In the genomic region with DNA sequence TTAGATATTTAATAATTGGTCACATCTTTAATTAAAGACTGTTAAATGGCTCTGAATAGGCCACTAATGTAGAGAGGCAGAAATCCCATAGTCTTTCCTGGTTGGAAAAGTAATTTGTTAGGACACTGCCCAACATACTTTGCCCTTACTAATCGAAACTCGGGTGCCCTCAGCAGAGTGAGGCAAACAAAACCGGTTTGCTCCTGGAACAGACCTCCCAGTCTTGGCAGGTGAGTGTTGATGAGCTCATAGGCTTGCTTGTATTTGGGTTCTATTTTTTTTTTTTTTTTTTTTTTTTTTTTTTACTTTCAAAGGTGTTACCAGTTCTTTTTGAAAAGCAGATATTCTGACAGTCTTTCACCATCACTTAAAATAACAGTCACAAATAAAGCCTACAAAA, we compare ENCODE assay signal across 23 mouse cellular contexts. TPM values are rescaled to one million over a fixed set of nuclear protein-coding genes. Genes with fewer than 3 reads are reported as not detected.
DNase-seq lines count a peak whose midpoint lies in the region; ATAC-seq lines count a peak whose summit lies in the region.
"Had no signal": no experiment of that assay in that cellular context is flagged by ENCODE, and none has a peak within 500 bp of the region (broad histone marks: within the 10 kb centered on the region; RNA-seq: fewer than 3 reads in every experiment).

No protein-coding gene starts in this region.

- no peaks in the 10 kb centered on the region for H3K27me3 ChIP-seq in embryonic facial prominence, embryonic 14.5 days (replicated peaks; ENCODE audit: control insufficient read depth, insufficient read depth, low read length)
- peaks cover 19% of the 10 kb centered on the region for H3K27me3 ChIP-seq in embryonic facial prominence, embryonic 10.5 days (replicated peaks; ENCODE audit: low read depth, poor library complexity, severe bottlenecking)
- H3K27me3 ChIP-seq: embryonic facial prominence, embryonic 12.5 days; neural tube, embryonic 13.5 days; Patski; stomach, embryonic 15.5 days had no signal

- no peak for ATAC-seq in embryonic facial prominence, embryonic 14.5 days (ENCODE audit: low read depth)
- ATAC-seq: forebrain, embryonic 16.5 days; Patski had no signal

- H3K9me3 ChIP-seq in embryonic facial prominence, embryonic 14.5 days (ENCODE audit: control insufficient read depth, low read length) = 0 out of 2 replicates have a peak, but pooled peaks cover 4% of the 10 kb centered on the region
- H3K9me3 ChIP-seq in embryonic facial prominence, embryonic 10.5 days = no peaks in the 10 kb centered on the region
- H3K9me3 ChIP-seq: embryonic facial prominence, embryonic 12.5 days; heart, embryonic 10.5 days; limb, embryonic 12.5 days; liver, embryonic 15.5 days; neural tube, embryonic 13.5 days; stomach, embryonic 15.5 days had no signal

- H3K4me1 ChIP-seq in embryonic facial prominence, embryonic 14.5 days (ENCODE audit: control insufficient read depth, insufficient read depth, low read length) = no peaks in the 10 kb centered on the region
- peaks cover 14% of the 10 kb centered on the region for H3K4me1 ChIP-seq in embryonic facial prominence, embryonic 10.5 days
- H3K4me1 ChIP-seq: embryonic facial prominence, embryonic 12.5 days had no signal

- H3K36me3 ChIP-seq in embryonic facial prominence, embryonic 14.5 days (ENCODE audit: control insufficient read depth, insufficient read depth, low read length) = no peaks in the 10 kb centered on the region
- no peaks in the 10 kb centered on the region for H3K36me3 ChIP-seq in embryonic facial prominence, embryonic 10.5 days (replicated peaks)
- H3K36me3 ChIP-seq: embryonic facial prominence, embryonic 12.5 days; heart, embryonic 10.5 days; limb, embryonic 12.5 days; liver, embryonic 15.5 days; neural tube, embryonic 13.5 days; stomach, embryonic 15.5 days had no signal

- no peak overlapping the region for H3K4me3 ChIP-seq in embryonic facial prominence, embryonic 14.5 days (ENCODE audit: low read depth, low read length)
- no peak overlapping the region for H3K4me3 ChIP-seq in embryonic facial prominence, embryonic 10.5 days
- H3K4me3 ChIP-seq: embryonic facial prominence, embryonic 12.5 days; heart, embryonic 10.5 days; limb, embryonic 12.5 days; liver, embryonic 15.5 days; neural tube, embryonic 13.5 days; stomach, embryonic 15.5 days had no signal

- 64% methylated on average over 3 of the region's 3 CpGs for WGBS in embryonic facial prominence, embryonic 14.5 days
- WGBS in embryonic facial prominence, embryonic 10.5 days = 73% methylated on average over 3 of the region's 3 CpGs

- peak; percentile 52 for DNase-seq in embryonic facial prominence, embryonic 14.5 days (ENCODE audit: low spot score)
- DNase-seq in embryonic facial prominence, embryonic 10.5 days (ENCODE audit: low spot score) = no peak
- DNase-seq in kidney, postnatal 14 days = peak; percentile 16
- DNase-seq in kidney, postnatal 4 days = no peak
- DNase-seq in urinary bladder, postnatal 14 days (ENCODE audit: low spot score) = peak; percentile 55
- no peak for DNase-seq in urinary bladder, postnatal 10 days (ENCODE audit: low spot score)
- no peak for DNase-seq in right cerebral cortex, adult 2 months (ENCODE audit: low spot score in 2 of 2)
- DNase-seq in yolk sac, embryonic 10.5 days (ENCODE audit: low spot score) = no peak
- DNase-seq: adrenal gland, postnatal 14 days; cerebellum, adult 9-11 months; gastrocnemius, postnatal 36 days; midbrain, embryonic 14.5 days; right cerebral cortex, postnatal 25 days; thymus, adult 2 months had no signal

- H3K27ac ChIP-seq in embryonic facial prominence, embryonic 14.5 days (replicated peaks; ENCODE audit: low read depth, low read length) = no peak overlapping the region
- H3K27ac ChIP-seq in embryonic facial prominence, embryonic 10.5 days (replicated peaks) = no peak overlapping the region
- H3K27ac ChIP-seq: embryonic facial prominence, embryonic 12.5 days; heart, embryonic 10.5 days; limb, embryonic 12.5 days; liver, embryonic 15.5 days; neural tube, embryonic 13.5 days had no signal

- H3K4me2 ChIP-seq in embryonic facial prominence, embryonic 14.5 days (ENCODE audit: low read depth, low read length) = no peak overlapping the region
- H3K4me2 ChIP-seq: embryonic facial prominence, embryonic 12.5 days; limb, embryonic 12.5 days; liver, embryonic 15.5 days; neural tube, embryonic 13.5 days; stomach, embryonic 15.5 days had no signal

- no peak overlapping the region for H3K9ac ChIP-seq in embryonic facial prominence, embryonic 14.5 days (ENCODE audit: low read depth, low read length)
- H3K9ac ChIP-seq: embryonic facial prominence, embryonic 12.5 days; limb, embryonic 12.5 days; liver, embryonic 15.5 days; neural tube, embryonic 13.5 days; stomach, embryonic 15.5 days had no signal

RNA-seq across cellular contexts. Expression of gene Spryd7, which starts 3.2 kb away (rescaled TPM):
- polyA plus RNA-seq in embryonic facial prominence, embryonic 14.5 days (2014; fragmentation: Nextera tagmentation; extraction: Ambion mirVana) = 25.7 and 27.8 TPM in 2 replicates
- polyA plus RNA-seq in embryonic facial prominence, embryonic 10.5 days (2016; fragmentation: Nextera tagmentation; extraction: Ambion mirVana) = 15.5 and 16.2 TPM in 2 replicates

RNA-seq across cellular contexts. Expression of gene Trim13, which starts 38.2 kb away (rescaled TPM):
- polyA plus RNA-seq in embryonic facial prominence, embryonic 14.5 days (2014; fragmentation: Nextera tagmentation; extraction: Ambion mirVana) = 22.3 and 23.9 TPM in 2 replicates
- polyA plus RNA-seq in embryonic facial prominence, embryonic 10.5 days (2016; fragmentation: Nextera tagmentation; extraction: Ambion mirVana) = 14.4 and 15.1 TPM in 2 replicates

RNA-seq across cellular contexts. Expression of gene Kcnrg, which starts 47.4 kb away (rescaled TPM):
- polyA plus RNA-seq in embryonic facial prominence, embryonic 14.5 days (2014; fragmentation: Nextera tagmentation; extraction: Ambion mirVana) = 0.85 and 1.2 TPM in 2 replicates
- polyA plus RNA-seq in embryonic facial prominence, embryonic 10.5 days (2016; fragmentation: Nextera tagmentation; extraction: Ambion mirVana) = 0.50 and 0.55 TPM in 2 replicates
- polyA plus RNA-seq: spleen, adult 2 months had no signal

Comparison
In these comparisons a context has a peak if more than half of its experiments do, and no peak if none do; other contexts are left out.
1. DNase-seq: peak in embryonic facial prominence, embryonic 14.5 days (single experiment), kidney, postnatal 14 days (single experiment) and urinary bladder, postnatal 14 days (single experiment); none in embryonic facial prominence, embryonic 10.5 days (single experiment), kidney, postnatal 4 days (0 of 2), urinary bladder, postnatal 10 days (single experiment), right cerebral cortex, adult 2 months (0 of 2) and yolk sac, embryonic 10.5 days (single experiment).